Mouse (Mus musculus): ENCODE data around the gene Ift80. TPM values are rescaled to one million over a fixed set of nuclear protein-coding genes. Genes with fewer than 3 reads are reported as not detected.

Ift80 gene
- total RNA-seq, 1 experiment, result 9.9 TPM

GRCm38 (mm10) chr3:69046509-69046908 lies 42.1 kb upstream of the Ift80 start:
- DNase-seq (ENCODE audit: low read depth, low spot score), result no peak
- Histone ChIP-seq H3K36me3 (ENCODE audit: control insufficient read depth, insufficient read depth, low read length, poor library complexity, severe bottlenecking) (peaks cover 6% of the 10 kb centered on the region), H3K9me3 (ENCODE audit: control insufficient read depth, insufficient read depth, low read depth, low read length) (no peaks in the 10 kb centered on the region), H3K9ac (ENCODE audit: insufficient read depth, low read depth, low read length, poor library complexity, severe bottlenecking) (no peak overlapping the region), H3K4me3 (ENCODE audit: insufficient read depth in 1 of 2, low read depth in 1 of 2, low read length in 2 of 2, poor library complexity in 1 of 2, severe bottlenecking in 1 of 2) (no peak overlapping the region), H3K4me1 (ENCODE audit: control insufficient read depth in 2 of 2, insufficient read depth in 2 of 2, low read length in 2 of 2, poor library complexity in 1 of 2) (peaks cover 4 to 10% of the 10 kb centered on the region in 2 experiments; a peak in 2 of 4 replicates), H3K27ac (ENCODE audit: insufficient read depth, low read depth, low read length, poor library complexity, severe bottlenecking) (no peak overlapping the region)
- TF ChIP-seq HCFC1 (IDR thresholded peaks at IDR 0.05; ENCODE audit: borderline replicate concordance, insufficient read depth, low read length) (no peak), ZNF384 (IDR thresholded peaks at IDR 0.05; ENCODE audit: low read depth, low read length) (no peak), CHD2 (IDR thresholded peaks at IDR 0.05; ENCODE audit: low read depth, low read length) (no peak), ZC3H11A (IDR thresholded peaks at IDR 0.05; ENCODE audit: borderline replicate concordance, low read depth, low read length) (no peak), MAFK (IDR thresholded peaks at IDR 0.05; ENCODE audit: insufficient read depth, low read depth, low read length) (no peak)
- in situ Hi-C loops (cut with MboI; ENCODE audit: low sequenced_read_pairs in 2 of 2, unreplicated experiment in 2 of 2), result loop anchor here in 1 of 2 experiments (25.0 kb wide), 1 partner anchor 691 kb away; no protein-coding TSS in a partner anchor

DNA sequence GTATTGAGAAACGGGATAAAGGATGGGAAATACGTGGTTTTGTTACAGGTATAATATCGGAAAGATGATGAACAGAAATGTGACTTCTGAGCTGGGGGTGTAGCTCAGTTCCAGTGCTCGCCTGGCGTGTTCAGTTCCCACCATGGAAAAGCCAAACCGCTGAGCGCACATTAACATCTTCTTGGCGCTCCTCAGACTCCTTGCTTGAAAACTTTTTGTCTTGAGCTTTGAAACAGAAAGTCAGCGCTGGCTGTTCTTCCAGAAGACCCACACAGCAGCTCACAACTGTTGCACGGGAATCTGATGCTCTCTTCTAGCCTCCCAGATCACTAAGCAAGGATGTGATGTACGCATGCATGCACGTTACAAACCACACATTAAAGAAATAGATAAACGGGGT lies 41.4 kb upstream of the Ift80 start:
- peak overlapping the region; percentile 76 to 82 for H3K4me3 ChIP-seq (ENCODE audit: insufficient read depth in 1 of 2, low read depth in 1 of 2, low read length in 2 of 2, poor library complexity in 1 of 2, severe bottlenecking in 1 of 2)
- peaks cover 10% of the 10 kb centered on the region for H3K36me3 ChIP-seq (ENCODE audit: control insufficient read depth, insufficient read depth, low read length, poor library complexity, severe bottlenecking)
- peak overlapping the region; percentile 97; the same call in 1 of the 2 replicates for H3K9ac ChIP-seq (ENCODE audit: insufficient read depth, low read depth, low read length, poor library complexity, severe bottlenecking)
- H3K27ac ChIP-seq (ENCODE audit: insufficient read depth, low read depth, low read length, poor library complexity, severe bottlenecking), result no peak overlapping the region
- DNase-seq (ENCODE audit: low read depth, low spot score), result no peak
- peaks cover 4 to 7% of the 10 kb centered on the region in 2 experiments; a peak in 2 of 4 replicates for H3K4me1 ChIP-seq (ENCODE audit: control insufficient read depth in 2 of 2, insufficient read depth in 2 of 2, low read length in 2 of 2, poor library complexity in 1 of 2)
- TF ChIP-seq CHD2 (IDR thresholded peaks at IDR 0.05; ENCODE audit: low read depth, low read length) (no peak), HCFC1 (IDR thresholded peaks at IDR 0.05; ENCODE audit: borderline replicate concordance, insufficient read depth, low read length) (no peak), ZNF384 (IDR thresholded peaks at IDR 0.05; ENCODE audit: low read depth, low read length) (no peak), MAFK (IDR thresholded peaks at IDR 0.05; ENCODE audit: insufficient read depth, low read depth, low read length) (no peak), ZC3H11A (IDR thresholded peaks at IDR 0.05; ENCODE audit: borderline replicate concordance, low read depth, low read length) (no peak)
- in situ Hi-C loops (cut with MboI; ENCODE audit: low sequenced_read_pairs in 2 of 2, unreplicated experiment in 2 of 2), result loop anchor here in 1 of 2 experiments (25.0 kb wide), 1 partner anchor 692 kb away; no protein-coding TSS in a partner anchor
- no peaks in the 10 kb centered on the region for H3K9me3 ChIP-seq (ENCODE audit: control insufficient read depth, insufficient read depth, low read depth, low read length)

DNA sequence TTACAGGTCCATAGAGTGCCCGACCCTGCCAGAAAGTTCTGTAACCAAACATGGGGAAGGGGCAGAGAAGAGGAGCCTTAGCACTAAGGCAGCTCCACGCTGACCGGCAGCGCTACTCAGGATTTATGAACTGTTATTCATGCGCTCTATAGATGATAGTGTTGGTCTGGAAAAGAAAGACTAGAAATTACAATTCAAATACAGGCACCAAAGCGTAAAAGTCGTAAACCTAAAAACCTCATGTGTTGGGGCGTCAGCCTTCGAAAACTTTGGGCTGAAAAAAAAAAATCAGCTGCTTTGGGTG lies 41.0 kb upstream of the Ift80 start:
- in situ Hi-C loops (cut with MboI; ENCODE audit: low sequenced_read_pairs in 2 of 2, unreplicated experiment in 2 of 2), result loop anchor here in 1 of 2 experiments (25.0 kb wide), 1 partner anchor 692 kb away; no protein-coding TSS in a partner anchor
- Histone ChIP-seq H3K4me3 (ENCODE audit: insufficient read depth in 1 of 2, low read depth in 1 of 2, low read length in 2 of 2, poor library complexity in 1 of 2, severe bottlenecking in 1 of 2) (peak overlapping the region; percentile 76 to 82), H3K9me3 (ENCODE audit: control insufficient read depth, insufficient read depth, low read depth, low read length) (no peaks in the 10 kb centered on the region), H3K36me3 (ENCODE audit: control insufficient read depth, insufficient read depth, low read length, poor library complexity, severe bottlenecking) (peaks cover 10% of the 10 kb centered on the region), H3K27ac (ENCODE audit: insufficient read depth, low read depth, low read length, poor library complexity, severe bottlenecking) (peak overlapping the region; percentile 96), H3K4me1 (ENCODE audit: control insufficient read depth in 2 of 2, insufficient read depth in 2 of 2, low read length in 2 of 2, poor library complexity in 1 of 2) (peaks cover 4 to 7% of the 10 kb centered on the region in 2 experiments; a peak in 2 of 4 replicates), H3K9ac (ENCODE audit: insufficient read depth, low read depth, low read length, poor library complexity, severe bottlenecking) (peak overlapping the region; percentile 97)
- no peak for DNase-seq (ENCODE audit: low read depth, low spot score)
- no peak for TF ChIP-seq MAFK (IDR thresholded peaks at IDR 0.05; ENCODE audit: insufficient read depth, low read depth, low read length)
- no peak for TF ChIP-seq HCFC1 (IDR thresholded peaks at IDR 0.05; ENCODE audit: borderline replicate concordance, insufficient read depth, low read length)
- no peak for TF ChIP-seq ZNF384 (IDR thresholded peaks at IDR 0.05; ENCODE audit: low read depth, low read length)
- TF ChIP-seq ZC3H11A (IDR thresholded peaks at IDR 0.05; ENCODE audit: borderline replicate concordance, low read depth, low read length), result no peak
- no peak for TF ChIP-seq CHD2 (IDR thresholded peaks at IDR 0.05; ENCODE audit: low read depth, low read length)

DNA sequence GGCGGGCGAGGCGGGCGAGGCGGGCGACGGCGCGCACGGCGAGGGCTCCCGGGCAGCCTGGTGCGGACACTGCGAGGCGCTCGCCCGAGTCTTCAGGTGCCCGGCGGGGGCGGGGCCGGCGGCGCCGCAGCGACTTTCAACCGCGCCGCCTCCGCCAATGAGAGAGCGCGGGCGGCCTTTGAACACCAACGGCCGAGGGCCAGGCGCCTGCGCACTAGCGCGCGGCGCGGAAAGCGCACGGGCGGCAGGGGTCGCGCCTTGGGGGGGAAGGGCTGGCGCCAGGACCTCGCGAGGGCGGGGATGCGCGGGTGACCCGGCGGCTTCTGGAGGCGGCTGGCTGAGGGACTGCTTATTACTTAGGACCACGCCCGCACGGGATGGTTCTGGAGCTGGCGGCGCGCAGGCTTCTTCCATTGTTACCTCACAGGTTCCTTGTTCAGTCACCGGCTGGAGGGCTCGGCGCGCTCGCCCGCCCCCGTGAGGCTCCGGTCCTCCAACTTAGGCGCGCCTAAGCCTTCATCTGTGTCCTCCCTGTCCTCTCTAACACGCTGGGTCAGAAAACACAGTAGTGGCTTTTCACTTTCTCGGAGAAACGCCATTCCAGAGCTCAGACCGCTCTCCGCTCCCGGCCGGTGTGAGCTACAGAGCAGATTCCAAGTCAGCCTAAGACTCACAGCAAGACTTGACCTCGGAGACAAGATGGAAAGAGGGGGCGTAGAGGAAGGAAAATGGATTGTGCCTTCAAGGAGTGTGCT lies 40.5 kb upstream of the Ift80 start, which contains the start of gene Trim59:
Gene Trim59, minus strand, starts transcription at position 111 of the 755 bp plus-strand sequence.
- in situ Hi-C loops (cut with MboI; ENCODE audit: low sequenced_read_pairs in 2 of 2, unreplicated experiment in 2 of 2), result loop anchor here in 1 of 2 experiments (25.0 kb wide), 1 partner anchor 692 kb away; no protein-coding TSS in a partner anchor
- peak within 1 kb of the TSS; percentile 97 for H3K9ac ChIP-seq (ENCODE audit: insufficient read depth, low read depth, low read length, poor library complexity, severe bottlenecking)
- H3K4me1 ChIP-seq (ENCODE audit: control insufficient read depth in 2 of 2, insufficient read depth in 2 of 2, low read length in 2 of 2, poor library complexity in 1 of 2), result peaks cover 6 to 7% of the 10 kb centered on the region in 2 experiments; a peak in 2 of 4 replicates
- H3K36me3 ChIP-seq (ENCODE audit: control insufficient read depth, insufficient read depth, low read length, poor library complexity, severe bottlenecking), result peaks cover 10% of the 10 kb centered on the region
- DNase-seq (ENCODE audit: low read depth, low spot score), result peak; percentile 90
- peak within 1 kb of the TSS; percentile 89 to 99 for H3K4me3 ChIP-seq (ENCODE audit: insufficient read depth in 1 of 2, low read depth in 1 of 2, low read length in 2 of 2, poor library complexity in 1 of 2, severe bottlenecking in 1 of 2)
- TF ChIP-seq CHD2 (IDR thresholded peaks at IDR 0.05; ENCODE audit: low read depth, low read length), result peak; percentile 88
- no peak for TF ChIP-seq ZC3H11A (IDR thresholded peaks at IDR 0.05; ENCODE audit: borderline replicate concordance, low read depth, low read length)
- TF ChIP-seq ZNF384 (IDR thresholded peaks at IDR 0.05; ENCODE audit: low read depth, low read length), result no peak
- TF ChIP-seq MAFK (IDR thresholded peaks at IDR 0.05; ENCODE audit: insufficient read depth, low read depth, low read length), result no peak
- no peak; the same call in 1 of the 2 replicates for TF ChIP-seq HCFC1 (IDR thresholded peaks at IDR 0.05; ENCODE audit: borderline replicate concordance, insufficient read depth, low read length)
- H3K9me3 ChIP-seq (ENCODE audit: control insufficient read depth, insufficient read depth, low read depth, low read length), result no peaks in the 10 kb centered on the region
- H3K27ac ChIP-seq (ENCODE audit: insufficient read depth, low read depth, low read length, poor library complexity, severe bottlenecking), result peak within 1 kb of the TSS; percentile 96

Measured in ES-E14 (cell line).